Mouse (Mus musculus): ENCODE results near the gene Rims4. TPM values are rescaled to one million over a fixed set of nuclear protein-coding genes. Genes with fewer than 3 reads are reported as not detected.

The Rims4 gene
- polyA plus RNA-seq (2015; fragmentation: Nextera tagmentation; extraction: Ambion mirVana), result 0.02 TPM in 1 of 2 replicates, not detected in the other

DNA sequence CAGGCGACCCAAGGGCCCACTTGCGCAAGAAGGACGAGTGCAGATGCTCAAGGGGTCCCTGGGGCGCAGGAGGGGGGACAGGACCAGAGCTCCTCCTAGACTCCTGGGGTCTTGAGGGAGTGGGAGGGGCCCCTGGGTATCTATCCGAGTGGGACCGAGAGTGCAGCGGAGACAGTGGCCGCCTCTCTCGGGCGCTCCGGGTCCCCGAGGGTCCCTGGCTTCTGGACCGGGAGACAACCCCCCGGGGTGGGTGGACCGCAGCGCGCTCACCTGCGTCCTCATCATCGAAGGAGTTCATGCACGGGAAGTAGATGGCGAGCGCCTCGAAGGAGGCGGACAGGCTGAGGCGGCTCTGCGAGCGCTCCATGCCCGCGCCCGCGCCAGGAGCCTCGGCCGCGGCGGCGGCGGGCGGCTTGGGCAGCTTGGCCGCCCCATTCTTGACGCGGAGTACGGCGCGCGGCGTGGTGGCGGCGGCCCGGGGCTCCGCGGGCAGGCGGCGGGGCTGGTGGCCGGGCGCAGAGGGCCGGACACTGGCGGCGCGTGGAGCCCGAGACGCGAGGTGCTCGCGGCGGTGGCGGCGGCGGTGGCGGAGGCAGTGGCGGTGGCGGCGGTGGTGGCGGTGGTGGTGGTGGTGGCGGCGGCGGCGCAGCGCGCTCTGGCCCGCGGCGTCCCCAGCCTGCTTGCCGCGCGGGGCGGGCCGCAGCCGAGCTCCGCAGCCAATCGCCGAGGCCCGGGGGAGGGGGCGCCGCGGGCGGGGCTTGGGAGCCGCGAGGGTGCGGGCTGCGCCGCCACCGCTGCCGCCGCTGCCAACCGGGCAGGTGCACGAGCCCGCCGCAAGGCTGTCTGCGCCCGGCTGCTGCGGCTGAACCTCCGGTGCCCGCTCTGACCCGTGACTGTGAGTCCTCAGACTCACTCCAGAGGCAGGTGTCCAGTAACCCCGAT is at the start of gene Rims4:
TSS of gene Rims4 (minus strand) at position 367 of the 942 bp plus-strand sequence.

GRCm38 (mm10) chr2:163853461-163853901 is 65.0 kb downstream of the Rims4 start, which contains the start of gene Kcnk15:
Gene Kcnk15, plus strand, starts transcription at chr2:163853651.

DNA sequence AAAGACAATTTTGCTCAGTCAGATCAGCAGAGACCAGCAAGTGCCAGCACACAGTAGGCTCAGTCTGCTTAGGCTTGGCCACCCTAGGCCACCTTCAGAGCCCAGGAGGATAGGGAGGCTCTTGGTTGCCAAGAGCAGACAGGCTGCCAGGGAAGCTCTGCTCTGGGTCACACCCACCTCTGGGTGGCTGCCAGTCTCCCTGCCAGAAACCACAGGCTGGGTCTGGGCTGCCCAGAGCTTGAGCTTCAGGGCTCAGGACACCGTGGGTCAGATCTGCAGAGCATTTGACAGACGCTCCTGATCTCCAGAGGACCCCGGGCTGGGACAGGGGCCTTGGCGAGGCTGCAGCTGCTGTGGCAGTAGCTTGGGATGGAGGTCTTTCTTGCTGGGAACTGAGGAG is 97.9 kb downstream of the Rims4 start, which contains the start of gene Ccn5:
TSS of gene Ccn5 (plus strand) at position 255 of the 400 bp plus-strand sequence.

Other genes starting within 250 kb of the Rims4 start
- gene Ada, start 168.4 kb downstream of the Rims4 start, polyA plus RNA-seq (2015; fragmentation: Nextera tagmentation; extraction: Ambion mirVana), result 4.2 and 5.8 TPM in 2 replicates
- gene Ccn5, start 97.8 kb downstream of the Rims4 start, polyA plus RNA-seq (2015; fragmentation: Nextera tagmentation; extraction: Ambion mirVana), result 0.11 and 0.22 TPM in 2 replicates
- gene Kcnk15, start 65.0 kb downstream of the Rims4 start, polyA plus RNA-seq (2015; fragmentation: Nextera tagmentation; extraction: Ambion mirVana), result not detected in 2 replicates
- gene Ywhab, start 76.3 kb upstream of the Rims4 start, polyA plus RNA-seq (2015; fragmentation: Nextera tagmentation; extraction: Ambion mirVana), result 132 and 147 TPM in 2 replicates
- gene Pabpc1l, start 106.8 kb upstream of the Rims4 start, polyA plus RNA-seq (2015; fragmentation: Nextera tagmentation; extraction: Ambion mirVana), result 1.3 and 2.5 TPM in 2 replicates
- 20.1 and 20.5 TPM in 2 replicates for gene Stk4, start 151.6 kb upstream of the Rims4 start, polyA plus RNA-seq (2015; fragmentation: Nextera tagmentation; extraction: Ambion mirVana)
- gene Tomm34, start 152.5 kb upstream of the Rims4 start, polyA plus RNA-seq (2015; fragmentation: Nextera tagmentation; extraction: Ambion mirVana), result 30.8 and 36.3 TPM in 2 replicates